Mouse (Mus musculus) kidney, adult 11 months (tissue): ENCODE measurements around the gene Coq10a.
"Not testable (repeated sequence)": the region's sequence is repeated elsewhere in the genome, so short reads cannot be mapped to it uniquely, and the experiment has no call there.

ENCODE experiments used
- DNase-seq: peaks from one replicate; pipeline ENCODE4 v3.0.0; 2022

Coq10a gene

DNA sequence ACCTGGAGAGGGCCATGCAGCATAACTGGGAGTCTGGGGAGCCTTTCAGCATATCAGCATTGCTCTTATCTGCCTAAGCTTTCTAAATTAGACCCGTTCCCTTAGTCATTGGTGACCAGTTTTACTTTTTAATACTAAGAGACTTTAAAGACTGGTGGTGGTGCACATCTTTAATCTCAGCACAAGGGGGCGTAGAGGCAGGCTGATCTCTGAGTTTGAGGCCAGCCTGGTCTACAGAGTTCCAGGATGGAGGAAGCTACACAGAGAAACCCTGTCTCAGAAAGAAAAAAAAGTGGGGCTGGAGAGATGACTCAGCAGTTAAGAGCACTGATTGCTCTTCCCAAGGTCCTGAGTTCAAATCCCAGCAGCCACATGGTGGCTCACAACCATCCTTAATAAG is 28.5 kb downstream of the Coq10a start:
- no peak for DNase-seq

DNA sequence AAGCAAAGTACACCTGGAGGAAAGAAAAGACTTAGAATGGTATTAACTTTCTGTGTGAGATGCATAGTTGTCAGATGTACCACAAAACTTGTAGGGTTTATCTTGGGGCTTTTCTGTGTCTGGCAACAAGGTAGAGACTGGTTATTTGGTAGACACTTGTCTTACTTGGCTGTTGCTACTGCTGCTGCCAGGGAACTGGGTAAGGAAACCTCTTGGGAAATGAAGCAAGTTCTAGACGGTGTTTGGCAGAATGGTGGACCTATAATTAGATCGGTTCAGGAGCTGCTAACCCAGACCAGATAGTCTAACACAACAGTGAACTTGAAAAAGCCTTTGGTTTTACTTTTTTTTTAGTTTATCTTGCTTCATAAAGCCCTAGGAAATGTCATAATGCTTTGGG is 29.8 kb downstream of the Coq10a start:
- DNase-seq: no peak

DNA sequence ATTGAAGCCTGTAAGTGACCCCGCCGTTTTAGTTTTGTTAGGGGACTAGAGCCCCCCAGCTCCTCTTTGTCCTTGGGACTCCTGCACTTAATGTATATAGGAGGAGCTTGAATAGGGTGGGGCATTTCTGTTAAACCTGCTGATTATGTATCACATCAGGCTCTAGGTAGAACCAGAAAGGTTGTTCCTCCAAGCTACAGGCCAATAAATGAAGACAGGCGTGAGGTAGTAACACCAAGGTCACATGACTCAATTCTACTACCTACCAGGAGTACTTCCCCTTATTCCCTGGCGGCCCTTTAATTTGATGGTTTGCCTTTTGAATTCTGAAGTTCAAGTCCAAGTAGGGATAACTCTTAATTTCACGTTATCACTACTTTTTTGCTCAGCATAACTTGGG is 30.4 kb downstream of the Coq10a start:
- no peak for DNase-seq

DNA sequence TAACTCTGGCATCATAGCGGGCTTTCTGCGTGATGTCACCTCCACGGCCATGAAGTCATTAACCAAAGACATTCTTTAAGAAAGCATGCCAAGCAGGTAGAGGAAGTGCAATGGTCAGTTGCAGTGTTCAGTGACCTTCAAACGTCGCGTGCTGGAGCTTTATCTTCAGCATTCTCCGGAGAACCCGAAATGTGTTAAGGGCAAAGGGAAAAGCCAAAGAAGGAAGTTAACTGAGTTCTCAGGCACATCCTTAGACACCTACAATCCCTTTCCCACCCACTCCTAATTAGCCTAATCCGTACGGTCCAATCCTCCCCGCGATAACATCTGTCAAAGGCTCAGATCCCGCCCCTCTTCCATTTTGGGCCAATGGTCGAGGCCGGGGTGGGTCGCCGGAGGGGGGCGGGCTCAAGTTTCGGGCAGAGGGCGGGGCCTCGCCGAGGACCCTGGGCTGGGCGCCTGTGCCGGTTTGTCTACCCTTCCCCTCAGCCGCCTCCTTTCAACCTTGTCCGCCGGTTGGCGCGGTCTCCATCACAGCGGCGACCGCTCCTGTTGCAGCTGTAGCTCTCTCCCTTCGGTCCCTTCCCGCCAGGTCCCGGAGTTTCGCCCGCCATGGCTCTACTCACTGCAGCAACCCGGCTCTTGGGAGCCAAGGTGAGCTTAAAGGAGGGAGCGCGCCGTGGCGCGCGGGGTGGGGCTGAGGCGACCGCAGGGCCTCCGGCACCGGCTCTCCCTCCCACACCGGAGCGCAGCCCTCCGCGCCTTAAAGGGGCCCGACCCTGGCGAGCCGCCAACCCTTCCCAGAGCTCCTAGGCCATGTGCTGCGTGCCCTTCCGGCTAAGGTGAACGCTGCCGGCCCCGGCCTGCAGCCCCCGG is 31.3 kb downstream of the Coq10a start, which contains the start of gene Cs:
TSS of gene Cs (plus strand) at position 429 of the 876 bp plus-strand sequence.
- DNase-seq: peak; percentile 96

DNA sequence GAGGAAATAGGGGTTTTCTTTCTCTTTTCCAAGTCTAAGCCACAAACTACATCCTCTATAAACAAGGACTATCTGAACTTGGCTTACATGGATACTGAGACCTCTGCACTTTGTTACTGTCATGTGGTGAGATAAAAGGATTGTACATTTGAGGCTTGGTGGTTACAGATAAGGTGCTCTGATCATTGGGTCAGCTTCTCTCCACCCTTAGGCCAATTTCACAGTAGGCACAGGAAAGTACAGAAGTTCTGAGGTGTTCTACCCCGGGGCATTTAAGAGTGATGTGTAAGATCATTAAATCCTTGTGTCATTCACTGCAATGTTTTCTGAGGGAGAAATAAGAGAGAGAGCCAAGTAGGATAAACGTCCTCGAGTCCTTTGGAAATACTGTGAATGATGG is 32.2 kb downstream of the Coq10a start:
- DNase-seq: no peak

DNA sequence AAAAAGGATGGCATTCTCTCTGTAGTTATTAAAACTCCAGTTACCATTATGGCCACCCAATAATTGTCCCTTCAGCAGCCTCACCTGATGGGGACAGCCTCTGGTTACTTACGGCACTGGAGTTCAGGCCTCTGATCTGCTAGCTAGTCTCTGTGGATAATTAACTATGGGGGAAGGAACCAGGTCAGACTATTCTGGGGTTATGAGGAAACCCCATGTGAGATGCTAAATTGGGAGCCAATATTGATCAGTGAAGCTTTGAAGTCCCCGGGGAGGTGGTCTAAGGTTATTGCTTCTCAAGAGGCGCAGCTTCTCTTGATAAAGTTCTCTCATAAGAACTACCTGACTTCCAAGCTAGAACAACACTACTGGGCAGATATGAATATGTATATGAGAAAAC is 32.6 kb downstream of the Coq10a start:
- no peak for DNase-seq

DNA sequence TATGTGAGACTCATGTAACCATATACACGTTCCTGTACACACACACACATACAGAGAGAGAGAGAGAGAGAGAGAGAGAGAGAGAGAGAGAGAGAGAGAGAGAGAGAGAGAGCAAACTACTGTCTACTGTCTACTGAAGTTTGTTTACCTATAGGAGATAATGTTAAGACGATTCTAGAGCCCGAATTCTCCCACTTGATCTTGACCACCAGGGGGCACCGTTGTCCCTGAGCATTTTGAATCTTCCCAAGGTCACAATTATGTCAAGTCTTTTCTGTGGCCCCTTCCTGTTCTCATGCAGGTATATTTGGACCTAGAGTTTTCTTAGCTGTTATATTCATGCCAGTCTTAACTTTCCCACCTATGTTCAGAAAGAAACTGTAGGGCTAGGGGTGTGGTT is 33.2 kb downstream of the Coq10a start:
- DNase-seq: peak; percentile 56

DNA sequence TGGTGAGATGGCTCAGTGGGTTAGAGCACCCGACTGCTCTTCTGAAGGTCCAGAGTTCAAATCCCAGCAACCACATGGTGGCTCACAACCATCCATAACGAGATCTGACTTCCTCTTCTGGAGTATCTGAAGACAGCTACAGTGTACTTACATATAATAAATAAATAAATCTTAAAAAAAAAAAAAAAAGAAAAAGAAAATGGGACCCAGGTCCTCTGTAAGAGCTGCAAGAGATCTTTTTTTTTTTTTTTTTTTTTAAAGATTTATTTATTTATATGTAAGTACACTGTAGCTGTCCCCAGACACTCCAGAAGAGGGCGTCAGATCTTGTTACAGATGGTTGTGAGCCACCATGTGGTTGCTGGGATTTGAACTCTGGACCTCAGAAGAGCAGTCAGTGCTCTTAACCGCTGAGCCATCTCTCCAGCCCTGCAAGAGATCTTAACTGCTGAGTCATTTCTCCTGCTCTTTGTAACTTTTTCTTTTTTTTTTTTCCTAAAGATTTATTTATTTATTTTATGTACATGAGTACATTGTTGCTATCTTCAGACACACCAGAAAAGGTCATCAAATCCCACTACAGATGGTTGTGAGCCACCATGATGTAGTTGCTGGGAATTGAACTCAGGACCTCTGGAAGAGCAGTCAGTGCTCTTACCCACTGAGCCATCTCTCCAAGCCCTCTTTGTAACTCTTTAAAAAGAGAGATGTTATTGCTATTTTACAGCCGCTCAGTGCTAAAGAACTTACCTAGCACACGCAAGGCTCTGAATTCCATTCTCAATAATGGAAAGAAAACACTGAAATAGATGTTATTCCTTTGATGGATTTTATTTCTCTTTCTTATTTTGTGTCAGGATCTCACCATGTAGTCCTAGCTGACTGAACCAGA is 36.2 kb downstream of the Coq10a start:
- not testable (repeated sequence) for DNase-seq

DNA sequence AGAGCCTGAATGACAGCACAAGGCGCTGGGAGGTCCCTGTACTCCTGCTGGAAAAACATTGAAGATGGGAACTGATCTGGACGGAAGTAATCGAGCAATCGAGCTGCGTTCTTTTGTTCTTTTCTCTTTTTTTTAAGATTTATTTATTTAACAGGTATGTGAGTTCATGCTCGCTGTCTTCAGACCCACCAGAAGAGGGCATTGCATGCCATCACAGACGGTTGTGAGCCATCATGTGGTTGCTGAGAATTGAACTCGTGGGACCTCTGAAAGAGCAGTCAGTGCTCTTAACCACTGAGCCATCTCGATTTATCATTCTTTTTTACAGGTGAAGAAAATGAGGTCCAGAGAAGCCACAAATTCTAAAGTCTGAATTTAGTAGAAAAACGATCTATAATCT is 41.2 kb downstream of the Coq10a start:
- DNase-seq: no peak

DNA sequence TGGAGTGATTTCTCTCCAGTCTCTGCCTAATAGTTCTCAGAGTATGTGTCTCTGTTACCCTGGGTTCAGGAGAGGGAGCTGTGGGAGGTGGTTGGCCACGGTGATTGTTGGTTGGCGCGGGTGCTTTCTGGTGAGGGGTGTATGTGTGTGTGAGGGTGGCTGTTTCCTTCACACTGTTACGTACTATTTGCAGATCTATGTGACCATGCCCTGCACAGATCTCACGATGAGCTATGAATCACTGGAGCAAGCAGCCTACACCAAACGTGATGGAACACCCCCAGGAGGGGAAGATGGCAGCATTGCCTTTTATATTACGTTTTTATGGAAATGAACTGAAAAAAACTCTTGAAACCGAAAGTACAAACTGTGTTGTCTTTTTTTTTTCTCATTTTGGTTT is 42.0 kb downstream of the Coq10a start:
- DNase-seq: no peak

DNA sequence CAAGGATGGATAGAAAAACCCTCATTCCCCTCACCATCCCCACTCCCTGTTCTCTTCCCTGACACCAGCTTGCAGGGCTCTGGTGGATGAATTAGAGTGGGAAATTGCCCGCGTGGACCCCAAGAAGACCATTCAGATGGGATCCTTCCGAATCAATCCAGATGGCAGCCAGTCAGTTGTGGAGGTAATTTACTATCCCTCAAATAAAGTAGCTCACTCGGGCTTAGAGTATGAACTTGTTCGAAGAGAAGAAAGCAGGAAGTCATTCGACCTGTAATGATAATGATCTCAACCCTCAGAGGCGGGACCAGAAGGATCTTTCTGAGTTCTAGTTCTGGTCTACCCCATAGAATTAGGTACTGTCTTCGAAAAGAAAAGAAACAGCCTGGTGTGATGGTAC is 45.3 kb downstream of the Coq10a start:
- no peak for DNase-seq

DNA sequence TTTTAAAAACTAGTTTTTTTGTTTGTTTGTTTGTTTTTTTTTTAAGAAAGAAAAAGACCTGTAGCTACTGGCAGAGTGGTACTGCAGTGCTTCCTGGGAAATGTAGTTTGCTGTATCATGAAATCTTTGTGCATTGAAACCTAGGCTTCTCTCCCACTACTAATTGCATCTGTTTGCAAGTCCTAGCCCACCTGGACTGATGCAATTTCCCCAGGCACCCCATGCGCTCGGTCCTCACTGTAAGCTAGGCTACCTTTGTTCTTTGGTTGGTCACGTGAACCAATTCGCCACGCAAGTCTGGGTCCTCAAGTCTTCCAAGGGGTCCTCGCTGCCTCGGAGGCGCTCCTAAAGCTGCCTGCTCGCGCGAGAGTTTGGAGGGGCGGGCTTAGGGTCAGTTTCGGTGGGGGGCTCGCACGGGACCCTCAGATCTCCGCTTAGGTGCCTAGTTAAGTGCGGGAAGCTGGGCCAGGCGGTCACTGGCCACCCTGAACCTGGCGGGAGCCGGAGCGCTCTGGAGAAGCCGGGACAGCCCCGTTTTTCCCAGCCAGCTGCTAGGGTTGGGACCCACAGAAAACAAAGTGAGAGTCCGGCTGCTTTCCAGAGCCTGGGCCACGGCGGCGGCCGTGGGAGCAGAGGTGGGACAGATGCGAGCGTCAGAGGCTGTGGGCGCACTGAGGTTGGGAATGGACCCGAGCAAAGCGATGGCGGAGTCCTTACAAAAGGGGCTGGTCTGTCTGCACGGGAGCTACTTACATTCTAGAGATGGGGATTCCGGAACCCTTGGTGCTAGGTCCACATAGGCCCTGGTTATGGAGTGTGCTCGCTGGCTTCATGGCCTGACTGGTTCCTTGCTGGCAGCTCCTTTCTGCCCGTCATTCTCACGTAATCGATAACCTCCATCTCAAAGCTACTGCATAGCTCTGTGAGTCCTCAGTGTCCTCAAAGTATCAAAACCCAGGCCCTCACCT is 46.4 kb downstream of the Coq10a start, which contains the start of gene Cnpy2:
TSS of gene Cnpy2 (plus strand) at position 319 of the 968 bp plus-strand sequence.
- DNase-seq: peak; percentile 89

DNA sequence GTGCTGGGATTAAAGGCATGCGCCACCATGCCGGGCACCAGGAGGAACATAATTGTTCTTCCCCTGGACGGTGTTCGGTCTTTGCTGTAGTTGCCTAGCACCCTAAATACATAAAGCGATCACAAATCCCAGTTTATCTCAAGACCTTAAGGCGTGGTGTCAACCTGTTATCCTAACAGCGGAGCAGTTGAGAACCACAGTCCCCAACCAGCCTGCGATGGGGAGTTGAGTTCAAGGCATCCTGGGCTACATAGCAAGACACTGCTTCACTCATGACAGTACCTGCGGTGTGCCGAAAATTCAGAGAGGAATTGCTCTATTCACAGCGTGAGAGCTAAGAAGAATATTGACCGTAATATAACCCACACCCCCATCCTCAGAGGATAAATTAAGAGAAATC is 47.2 kb downstream of the Coq10a start:
- no peak for DNase-seq

DNA sequence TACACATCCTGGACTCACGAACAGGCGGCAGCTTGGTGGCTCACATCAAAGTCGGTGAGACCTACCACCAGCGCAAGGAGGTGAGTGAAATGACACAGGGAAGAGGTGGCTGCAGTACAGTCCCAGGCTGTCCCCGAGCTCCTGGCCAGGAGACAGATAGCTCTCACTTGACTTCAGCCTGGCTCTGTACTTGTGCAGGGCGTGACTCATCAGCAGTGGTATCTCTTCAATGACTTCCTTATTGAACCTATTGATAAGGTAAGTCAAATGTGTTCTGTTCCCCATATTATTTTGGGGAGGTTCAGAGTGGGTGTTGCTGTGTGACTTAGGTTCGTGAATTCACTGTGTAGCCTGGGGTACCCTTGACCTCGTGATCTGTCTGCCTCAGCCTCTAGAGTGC is 53.2 kb downstream of the Coq10a start:
- no peak for DNase-seq
